Comparison of ENCODE assay signal across 9 mouse cellular contexts in the genomic region with DNA sequence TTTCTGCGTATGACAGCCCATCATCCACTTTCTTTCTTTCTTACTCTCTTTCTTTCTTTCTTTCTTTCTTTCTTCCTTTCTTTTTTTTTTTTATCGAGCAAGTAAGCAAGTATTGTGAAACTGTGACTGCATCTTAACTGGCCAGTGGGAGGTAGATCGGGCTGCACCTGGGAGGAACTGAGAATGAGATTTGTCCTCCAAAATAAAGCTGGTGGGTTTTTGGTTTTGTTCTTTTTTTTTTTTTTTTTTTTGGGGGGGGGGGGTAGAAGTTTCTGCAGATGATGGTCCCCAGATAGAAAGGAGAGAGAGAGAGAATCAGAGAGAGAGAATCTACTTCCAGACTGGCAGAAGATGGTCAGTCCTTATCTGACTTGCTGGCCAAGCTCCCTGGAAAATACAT. TPM values are rescaled to one million over a fixed set of nuclear protein-coding genes. Genes with fewer than 3 reads are reported as not detected.
DNase-seq lines count a peak whose midpoint lies in the region; ATAC-seq and TF ChIP-seq lines count a peak whose summit lies in the region.
"Had no signal": no experiment of that assay in that cellular context is flagged by ENCODE, and none has a peak within 500 bp of the region (broad histone marks: within the 10 kb centered on the region; RNA-seq: fewer than 3 reads in every experiment).

No protein-coding gene starts in this region.

- no peak overlapping the region for H3K4me3 ChIP-seq in forebrain, embryonic 13.5 days
- H3K4me3 ChIP-seq in forebrain, embryonic 11.5 days (ENCODE audit: low read depth, low read length): no peak overlapping the region
- H3K4me3 ChIP-seq in lung, embryonic 14.5 days (ENCODE audit: low read depth, low read length): peak overlapping the region; percentile 94; the same call in 1 of the 2 replicates
- H3K4me3 ChIP-seq in limb, embryonic 10.5 days: no peak overlapping the region
- no peak overlapping the region for H3K4me3 ChIP-seq in neural tube, embryonic 14.5 days (ENCODE audit: low read depth, low read length)

- TF ChIP-seq CTCF in lung, embryonic 14.5 days (IDR thresholded peaks at IDR 0.05; ENCODE audit: low read depth): no peak

- no peak overlapping the region for H3K27ac ChIP-seq in forebrain, embryonic 13.5 days
- H3K27ac ChIP-seq in forebrain, embryonic 11.5 days (ENCODE audit: low read depth, low read length): no peak overlapping the region
- peak overlapping the region; percentile 96 for H3K27ac ChIP-seq in lung, embryonic 14.5 days (ENCODE audit: low read depth)
- peak overlapping the region; percentile 96 for H3K27ac ChIP-seq in limb, embryonic 10.5 days
- no peak overlapping the region; the same call in 1 of the 2 replicates for H3K27ac ChIP-seq in neural tube, embryonic 14.5 days (ENCODE audit: low read depth, low read length)

- no peaks in the 10 kb centered on the region for H3K9me3 ChIP-seq in forebrain, embryonic 13.5 days (replicated peaks)
- no peaks in the 10 kb centered on the region for H3K9me3 ChIP-seq in forebrain, embryonic 11.5 days (ENCODE audit: control insufficient read depth, low read length)
- H3K9me3 ChIP-seq in lung, embryonic 14.5 days (ENCODE audit: low read depth, low read length): no peaks in the 10 kb centered on the region
- no peaks in the 10 kb centered on the region for H3K9me3 ChIP-seq in limb, embryonic 10.5 days (replicated peaks)
- H3K9me3 ChIP-seq in neural tube, embryonic 14.5 days (ENCODE audit: control insufficient read depth, low read length): no peaks in the 10 kb centered on the region

- ATAC-seq in forebrain, embryonic 13.5 days: no peak
- ATAC-seq in forebrain, embryonic 11.5 days (replicated peaks; ENCODE audit: low FRiP score): no peak
- no peak for ATAC-seq in lung, embryonic 14.5 days (ENCODE audit: insufficient read depth)
- ATAC-seq in neural tube, embryonic 14.5 days (ENCODE audit: low read depth): no peak

- DNase-seq in forebrain, embryonic 11.5 days (ENCODE audit: low spot score): no peak
- DNase-seq in lung, embryonic 14.5 days: no peak
- DNase-seq in lung, adult 18-20 months: no peak
- DNase-seq in limb, embryonic 10.5 days (ENCODE audit: low spot score): no peak
- DNase-seq in right cerebral cortex, postnatal 36 days (ENCODE audit: low spot score in 2 of 2): no peak
- DNase-seq in retina, embryonic 14.5 days (ENCODE audit: low spot score): no peak
- DNase-seq: cerebellum, adult 18-20 months had no signal

- 87% methylated on average over 3 of the region's 3 CpGs for WGBS in forebrain, embryonic 13.5 days
- WGBS in forebrain, embryonic 11.5 days: 91% methylated on average over 3 of the region's 3 CpGs
- 78% methylated on average over 3 of the region's 3 CpGs for WGBS in lung, embryonic 14.5 days
- WGBS in limb, embryonic 10.5 days: 92% methylated on average over 3 of the region's 3 CpGs
- WGBS in neural tube, embryonic 14.5 days: 87% methylated on average over 3 of the region's 3 CpGs

- no peak overlapping the region for H3K9ac ChIP-seq in forebrain, embryonic 13.5 days
- H3K9ac ChIP-seq in forebrain, embryonic 11.5 days (ENCODE audit: low read length): no peak overlapping the region
- peak overlapping the region; percentile 97; the same call in 1 of the 2 replicates for H3K9ac ChIP-seq in lung, embryonic 14.5 days
- H3K9ac ChIP-seq in neural tube, embryonic 14.5 days (replicated peaks; ENCODE audit: low read depth, low read length): peak overlapping the region; percentile 69; the same call in 1 of the 2 replicates

- peak overlapping the region; percentile 93 for H3K4me2 ChIP-seq in forebrain, embryonic 13.5 days
- no peak overlapping the region for H3K4me2 ChIP-seq in forebrain, embryonic 11.5 days (ENCODE audit: low read depth, low read length, severe bottlenecking)
- H3K4me2 ChIP-seq in lung, embryonic 14.5 days: peak overlapping the region; percentile 69
- peak overlapping the region; percentile 65; the same call in 1 of the 2 replicates for H3K4me2 ChIP-seq in neural tube, embryonic 14.5 days (ENCODE audit: low read depth, low read length)

- peaks cover 32% of the 10 kb centered on the region for H3K4me1 ChIP-seq in forebrain, embryonic 13.5 days
- peaks cover 14% of the 10 kb centered on the region for H3K4me1 ChIP-seq in forebrain, embryonic 11.5 days (replicated peaks; ENCODE audit: control insufficient read depth, insufficient read depth, low read length)
- H3K4me1 ChIP-seq in lung, embryonic 14.5 days (ENCODE audit: insufficient read depth): peaks cover 15% of the 10 kb centered on the region; the same call in 1 of the 2 replicates
- H3K4me1 ChIP-seq in limb, embryonic 10.5 days: peaks cover 29% of the 10 kb centered on the region
- peaks cover 22% of the 10 kb centered on the region for H3K4me1 ChIP-seq in neural tube, embryonic 14.5 days (ENCODE audit: control insufficient read depth, insufficient read depth, low read length)

- no peaks in the 10 kb centered on the region for H3K27me3 ChIP-seq in forebrain, embryonic 13.5 days
- H3K27me3 ChIP-seq in forebrain, embryonic 11.5 days (ENCODE audit: control insufficient read depth, insufficient read depth, low read length): no peaks in the 10 kb centered on the region
- H3K27me3 ChIP-seq in lung, embryonic 14.5 days (ENCODE audit: insufficient read depth, low read length): no peaks in the 10 kb centered on the region
- H3K27me3 ChIP-seq in limb, embryonic 10.5 days (ENCODE audit: low read depth, poor library complexity, severe bottlenecking): no peaks in the 10 kb centered on the region
- H3K27me3 ChIP-seq in neural tube, embryonic 14.5 days (ENCODE audit: control insufficient read depth, insufficient read depth, low read length): no peaks in the 10 kb centered on the region

- peaks cover 11% of the 10 kb centered on the region for H3K36me3 ChIP-seq in forebrain, embryonic 13.5 days (ENCODE audit: poor library complexity, severe bottlenecking)
- peaks cover 2% of the 10 kb centered on the region; the same call in 1 of the 2 replicates for H3K36me3 ChIP-seq in forebrain, embryonic 11.5 days (ENCODE audit: control insufficient read depth, insufficient read depth, low read length)
- peaks cover 19% of the 10 kb centered on the region for H3K36me3 ChIP-seq in lung, embryonic 14.5 days (ENCODE audit: insufficient read depth)
- peaks cover 22% of the 10 kb centered on the region for H3K36me3 ChIP-seq in limb, embryonic 10.5 days
- peaks cover 8% of the 10 kb centered on the region for H3K36me3 ChIP-seq in neural tube, embryonic 14.5 days (ENCODE audit: control insufficient read depth, insufficient read depth, low read length)

RNA-seq across cellular contexts. Expression of gene Ttc41, which starts 1.5 kb away (rescaled TPM):
- polyA plus RNA-seq in forebrain, embryonic 13.5 days (2015; fragmentation: Nextera tagmentation; extraction: Ambion mirVana): 1.3 and 1.7 TPM in 2 replicates
- 2.5 and 3.6 TPM in 2 replicates for polyA plus RNA-seq in forebrain, embryonic 11.5 days (2014; fragmentation: Nextera tagmentation; extraction: Ambion mirVana)
- polyA plus RNA-seq in lung, embryonic 14.5 days (2014; fragmentation: Nextera tagmentation; extraction: Ambion mirVana): 1.3 and 2.0 TPM in 2 replicates
- 1.9 and 2.7 TPM in 2 replicates for polyA plus RNA-seq in limb, embryonic 10.5 days (2016; fragmentation: Nextera tagmentation; extraction: Ambion mirVana)
- 2.0 and 3.0 TPM in 2 replicates for polyA plus RNA-seq in neural tube, embryonic 14.5 days (2014; fragmentation: Nextera tagmentation; extraction: Ambion mirVana)

RNA-seq across cellular contexts. Expression of gene Hsp90b1, which starts 1.8 kb away (rescaled TPM):
- polyA plus RNA-seq in forebrain, embryonic 13.5 days (2015; fragmentation: Nextera tagmentation; extraction: Ambion mirVana): 341 and 372 TPM in 2 replicates
- polyA plus RNA-seq in forebrain, embryonic 11.5 days (2014; fragmentation: Nextera tagmentation; extraction: Ambion mirVana): 429 and 475 TPM in 2 replicates
- polyA plus RNA-seq in lung, embryonic 14.5 days (2014; fragmentation: Nextera tagmentation; extraction: Ambion mirVana): 592 and 645 TPM in 2 replicates
- polyA plus RNA-seq in limb, embryonic 10.5 days (2016; fragmentation: Nextera tagmentation; extraction: Ambion mirVana): 590 and 620 TPM in 2 replicates
- 246 and 273 TPM in 2 replicates for polyA plus RNA-seq in neural tube, embryonic 14.5 days (2014; fragmentation: Nextera tagmentation; extraction: Ambion mirVana)

RNA-seq across cellular contexts. Expression of gene Gm49358, which starts 56.6 kb away (rescaled TPM):
- not detected in 2 replicates for polyA plus RNA-seq in forebrain, embryonic 13.5 days (2015; fragmentation: Nextera tagmentation; extraction: Ambion mirVana)
- polyA plus RNA-seq in forebrain, embryonic 11.5 days (2014; fragmentation: Nextera tagmentation; extraction: Ambion mirVana): not detected in 2 replicates
- polyA plus RNA-seq in lung, embryonic 14.5 days (2014; fragmentation: Nextera tagmentation; extraction: Ambion mirVana): 0.24 TPM in 1 of 2 replicates, not detected in the other
- not detected in 2 replicates for polyA plus RNA-seq in limb, embryonic 10.5 days (2016; fragmentation: Nextera tagmentation; extraction: Ambion mirVana)
- 1.9 TPM in 1 of 2 replicates, not detected in the other for polyA plus RNA-seq in neural tube, embryonic 14.5 days (2014; fragmentation: Nextera tagmentation; extraction: Ambion mirVana)

Comparison
In these comparisons a context has a peak if more than half of its experiments do, and no peak if none do; other contexts are left out.
1. H3K27ac ChIP-seq: peak in lung, embryonic 14.5 days (single experiment) and limb, embryonic 10.5 days (single experiment); none in forebrain, embryonic 13.5 days (single experiment), forebrain, embryonic 11.5 days (single experiment) and neural tube, embryonic 14.5 days (single experiment).
2. H3K9ac ChIP-seq: peak in lung, embryonic 14.5 days (single experiment) and neural tube, embryonic 14.5 days (single experiment); none in forebrain, embryonic 13.5 days (single experiment) and forebrain, embryonic 11.5 days (single experiment).